Mouse (Mus musculus): ENCODE measurements around the gene Anapc16.

The Anapc16 gene

GRCm38 (mm10) chr10:59970450-59971062 is 32.4 kb downstream of the Anapc16 start:
- no peak for DNase-seq (ENCODE audit: low spot score in 2 of 2)

- DNase-seq (ENCODE audit: low spot score in 2 of 2) = peak; percentile 73 to 83
Observed at GRCm38 (mm10) chr10:59969821-59970449, 33.0 kb downstream of the Anapc16 start.

DNA sequence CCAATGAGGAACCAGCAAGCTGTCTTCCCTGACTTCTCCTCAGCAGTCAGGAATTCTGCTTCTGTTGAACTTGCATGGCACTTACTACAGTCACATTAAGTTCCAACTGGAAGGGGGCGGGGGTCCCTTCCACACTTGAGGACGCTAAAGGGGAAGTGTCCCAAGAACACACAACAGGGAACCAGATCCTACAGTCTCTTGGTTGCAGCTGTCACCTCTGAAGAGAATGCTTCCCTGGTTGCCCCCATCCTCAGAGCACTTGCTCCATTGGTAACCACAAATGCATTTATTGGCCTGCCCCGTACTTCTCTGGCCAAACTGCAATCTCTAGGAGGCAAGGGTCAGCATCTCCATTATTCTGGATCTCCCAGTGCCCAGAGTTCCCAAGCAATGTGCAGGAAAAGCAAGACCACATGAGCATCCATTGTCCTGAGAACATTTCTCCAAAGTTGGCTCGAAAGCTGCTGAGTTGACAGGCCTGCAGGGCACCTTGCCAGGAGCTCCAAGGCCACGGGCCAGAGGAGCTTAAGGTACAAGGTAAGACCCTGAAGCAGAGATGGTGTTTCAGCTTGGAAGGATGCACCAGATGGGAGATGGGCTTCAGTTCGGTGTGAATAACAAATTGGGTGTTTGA is 35.5 kb downstream of the Anapc16 start:
- DNase-seq (ENCODE audit: low spot score in 2 of 2) = no peak

DNA sequence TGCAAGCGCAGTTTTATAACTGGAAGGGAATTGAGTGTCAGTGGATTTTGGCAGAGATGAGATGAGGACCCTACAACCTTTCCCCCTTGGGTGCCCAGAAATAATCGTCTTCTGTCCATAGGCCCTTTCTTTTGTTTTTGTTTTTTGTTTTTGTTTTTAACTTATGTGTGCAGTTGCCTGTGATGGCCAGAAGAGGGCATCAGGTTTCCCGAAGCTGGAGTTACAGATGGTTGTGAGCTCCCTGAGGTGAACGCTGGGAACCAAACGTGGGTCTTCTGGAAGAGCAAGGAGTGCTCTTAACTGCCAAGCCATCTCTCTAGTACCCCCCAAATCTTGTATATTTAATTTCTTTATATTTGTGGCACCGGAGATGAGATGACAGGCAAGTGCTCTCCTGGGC is 36.2 kb downstream of the Anapc16 start:
- no peak for DNase-seq (ENCODE audit: low spot score in 2 of 2)

DNA sequence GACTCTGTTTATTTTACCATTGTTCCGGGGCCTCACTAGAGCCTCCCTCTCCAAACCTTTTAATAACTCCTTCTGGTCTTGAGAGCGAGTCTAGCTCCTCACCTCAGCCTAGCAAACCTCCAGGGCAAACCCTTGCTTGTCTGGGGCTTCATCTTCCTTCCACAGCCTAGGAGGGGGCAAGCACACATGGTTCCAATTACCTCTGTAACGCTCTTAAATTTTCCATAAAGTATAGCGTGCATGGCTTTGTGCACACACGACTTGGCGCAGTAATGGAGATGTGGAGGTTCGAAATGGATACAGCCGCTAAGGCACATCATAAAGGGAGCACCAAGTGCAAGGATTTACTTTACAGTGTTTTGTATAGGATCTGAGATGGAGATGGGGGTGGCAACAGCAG is 37.1 kb downstream of the Anapc16 start:
- DNase-seq (ENCODE audit: low spot score in 2 of 2) = no peak

GRCm38 (mm10) chr10:59965362-59965695 is 37.6 kb downstream of the Anapc16 start:
- no peak for DNase-seq (ENCODE audit: low spot score in 2 of 2)

GRCm38 (mm10) chr10:59964504-59965361 is 38.2 kb downstream of the Anapc16 start:
- no peak for DNase-seq (ENCODE audit: low spot score in 2 of 2)

DNA sequence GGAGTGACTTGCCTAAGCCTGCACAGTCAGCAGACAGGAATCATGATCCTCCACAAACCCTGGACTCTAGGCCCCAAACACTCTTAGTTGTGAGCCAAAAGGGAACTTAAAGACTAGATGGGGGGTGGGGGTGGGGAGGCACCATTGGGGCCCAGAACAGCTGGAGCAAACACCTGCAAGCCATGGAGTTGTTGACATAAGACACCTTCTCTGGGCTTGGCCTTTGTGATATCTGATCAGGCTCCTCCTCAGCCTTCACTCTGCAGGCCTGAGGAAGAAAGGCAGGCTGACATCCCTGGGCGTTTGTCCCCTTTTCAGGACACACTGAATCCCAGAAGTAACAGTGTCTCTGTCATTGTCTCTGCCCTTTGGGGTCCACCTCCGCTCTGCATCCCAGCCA is 39.3 kb downstream of the Anapc16 start:
- no peak for DNase-seq (ENCODE audit: low spot score in 2 of 2)

DNA sequence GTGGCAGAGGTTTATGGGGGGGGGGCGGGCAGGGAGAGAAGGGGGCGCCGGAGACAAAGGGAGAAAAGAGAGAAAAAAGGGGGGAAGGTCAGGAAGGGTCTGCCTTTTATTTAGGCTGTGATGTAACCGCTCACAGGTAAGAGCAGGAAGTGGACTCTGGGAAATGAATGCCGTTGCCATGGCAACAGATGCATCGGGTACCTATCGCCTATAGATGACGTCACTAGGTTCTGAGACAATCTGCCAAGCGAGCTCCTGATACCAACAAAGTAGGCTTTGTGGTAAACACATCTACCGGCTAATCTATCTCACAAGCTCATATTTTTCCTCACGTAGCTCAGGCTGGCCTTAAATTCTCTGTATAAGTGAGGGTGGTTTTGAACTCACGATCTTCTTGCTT is 43.4 kb downstream of the Anapc16 start:
- no peak for DNase-seq (ENCODE audit: low spot score in 2 of 2)

- DNase-seq (ENCODE audit: low spot score in 2 of 2) = peak in 1 of 2 experiments; percentile 36
Observed at GRCm38 (mm10) chr10:59958458-59958857, 44.5 kb downstream of the Anapc16 start.

GRCm38 (mm10) chr10:59957171-59958149 is 45.5 kb downstream of the Anapc16 start:
- peak in 1 of 2 experiments; percentile 40 for DNase-seq (ENCODE audit: low spot score in 2 of 2)

- no peak for DNase-seq (ENCODE audit: low spot score in 2 of 2)
Observed at GRCm38 (mm10) chr10:59956681-59957080, 46.3 kb downstream of the Anapc16 start.

- DNase-seq (ENCODE audit: low spot score in 2 of 2) = no peak
Observed at GRCm38 (mm10) chr10:59953564-59954039, 49.3 kb downstream of the Anapc16 start.

- no peak for DNase-seq (ENCODE audit: low spot score in 2 of 2)
Observed at GRCm38 (mm10) chr10:59952781-59953563, 50.0 kb downstream of the Anapc16 start.

- peak in 1 of 2 experiments; percentile 74 for DNase-seq (ENCODE audit: low spot score in 2 of 2)
Observed at GRCm38 (mm10) chr10:59952152-59952780, 50.7 kb downstream of the Anapc16 start.

DNA sequence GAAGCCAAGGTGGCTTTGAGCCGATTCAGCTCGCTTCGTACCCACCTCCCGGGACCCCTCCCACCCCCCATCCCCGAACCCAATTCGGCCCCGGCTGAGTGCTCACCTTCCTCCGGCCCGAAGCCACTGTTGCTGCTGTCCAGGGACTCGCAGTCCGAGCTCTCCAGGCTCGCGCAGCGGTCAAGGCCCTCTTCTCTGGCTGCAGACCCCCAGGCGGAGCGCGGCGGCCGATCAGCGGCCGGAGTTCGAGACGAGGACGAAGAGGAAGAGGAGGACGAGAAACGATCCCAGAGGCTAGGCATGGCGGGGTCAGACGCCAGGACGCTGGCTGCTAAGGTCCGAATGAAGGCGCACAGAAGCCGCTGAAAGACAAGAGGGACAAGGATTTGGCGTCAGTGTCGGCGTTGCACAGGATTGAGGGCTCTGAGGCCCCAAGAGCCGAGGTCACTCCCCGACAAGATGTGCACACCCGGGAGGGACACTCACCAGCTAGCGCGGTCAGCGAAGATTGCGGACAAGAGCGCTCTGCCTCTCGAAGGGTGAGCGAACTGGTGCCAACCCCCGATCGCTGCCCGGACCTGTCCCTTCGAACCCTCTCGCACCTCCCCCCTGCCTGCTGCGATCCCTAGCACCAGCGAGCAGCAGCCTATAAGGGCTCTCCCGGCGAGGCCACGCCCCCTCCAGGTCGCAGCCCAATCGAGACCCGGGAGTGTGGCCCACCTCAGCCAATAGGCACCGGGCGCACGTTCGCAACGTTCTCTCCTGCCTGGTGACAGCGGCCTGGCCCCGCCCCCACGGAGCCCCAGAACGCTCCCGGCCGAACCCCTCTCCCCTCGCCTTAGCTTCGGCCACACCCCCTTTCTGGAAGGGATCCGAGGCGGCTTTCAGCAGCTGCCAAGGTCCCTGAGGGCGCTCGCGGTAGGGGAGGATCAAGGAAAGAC is 51.5 kb downstream of the Anapc16 start, which contains the start of gene Ddit4:
TSS of gene Ddit4 (minus strand) at position 624 of the 941 bp plus-strand sequence.
- DNase-seq (ENCODE audit: low spot score in 2 of 2) = peak; percentile 99 to 100

GRCm38 (mm10) chr10:59950716-59951191 is 52.2 kb downstream of the Anapc16 start:
- DNase-seq (ENCODE audit: low spot score in 2 of 2) = peak; percentile 82 to 88

All from frontal cortex, postnatal 36 days (tissue).